Mouse (Mus musculus): Measurements from ENCODE around the gene Aspscr1. TPM values are rescaled to one million over a fixed set of nuclear protein-coding genes. Genes with fewer than 3 reads are reported as not detected.

Aspscr1 gene
- total and polyA plus RNA-seq, 3 experiments = 39.2 to 248 (median 57.0) TPM

GRCm38 (mm10) chr11:120696568-120696967 lies 23.8 kb downstream of the Aspscr1 start:
- no peaks in the 10 kb centered on the region for H3K27me3 ChIP-seq (ENCODE audit: insufficient read depth, low read length)
- H3K4me1 ChIP-seq (ENCODE audit: insufficient read depth, low read depth, low read length) = peaks cover 6% of the 10 kb centered on the region; the same call in 1 of the 2 replicates
- H3K36me3 ChIP-seq (replicated peaks) = peaks cover 100% of the 10 kb centered on the region
- H3K4me3 ChIP-seq (ENCODE audit: low read depth, low read length) = no peak overlapping the region
- TF ChIP-seq POLR2AphosphoS5 (IDR thresholded peaks at IDR 0.05; ENCODE audit: insufficient replicate concordance, low read depth, low read length) (no peak), GATA1 (IDR thresholded peaks at IDR 0.05; ENCODE audit: borderline replicate concordance, low read length) (no peak), GATA2 (IDR thresholded peaks at IDR 0.05; ENCODE audit: borderline replicate concordance, low read depth, low read length) (no peak), CTCF (IDR thresholded peaks at IDR 0.05; ENCODE audit: low read depth, low read length) (no peak), TAL1 (conservative IDR thresholded peaks at IDR 0.05; ENCODE audit: low read depth, low read length) (no peak)
- no peak for DNase-seq (ENCODE audit: low spot score)
- ATAC-seq (ENCODE audit: extremely low read depth, insufficient number of reproducible peaks, low FRiP score, poor library complexity, severe bottlenecking) = no peak
- H3K9me3 ChIP-seq (replicated peaks) = peaks cover 5% of the 10 kb centered on the region; the same call in 1 of the 2 replicates

- DNase-seq (ENCODE audit: low spot score) = no peak
- H3K36me3 ChIP-seq (replicated peaks) = peaks cover 98% of the 10 kb centered on the region
Measured at GRCm38 (mm10) chr11:120697741-120698140, 25.0 kb downstream of the Aspscr1 start.

GRCm38 (mm10) chr11:120703696-120704454 lies 31.1 kb downstream of the Aspscr1 start:
- Histone ChIP-seq H3K36me3 (replicated peaks) (peaks cover 90% of the 10 kb centered on the region), H3K4me1 (ENCODE audit: insufficient read depth, low read depth, low read length) (peaks cover 14% of the 10 kb centered on the region), H3K27me3 (ENCODE audit: insufficient read depth, low read length) (no peaks in the 10 kb centered on the region), H3K9me3 (replicated peaks) (no peaks in the 10 kb centered on the region), H3K4me3 (ENCODE audit: low read depth, low read length) (no peak overlapping the region)
- TF ChIP-seq POLR2AphosphoS5 (IDR thresholded peaks at IDR 0.05; ENCODE audit: insufficient replicate concordance, low read depth, low read length) (no peak), CTCF (IDR thresholded peaks at IDR 0.05; ENCODE audit: low read depth, low read length) (no peak), GATA1 (IDR thresholded peaks at IDR 0.05; ENCODE audit: borderline replicate concordance, low read length) (no peak), GATA2 (IDR thresholded peaks at IDR 0.05; ENCODE audit: borderline replicate concordance, low read depth, low read length) (no peak), TAL1 (conservative IDR thresholded peaks at IDR 0.05; ENCODE audit: low read depth, low read length) (no peak)
- ATAC-seq (ENCODE audit: extremely low read depth, insufficient number of reproducible peaks, low FRiP score, poor library complexity, severe bottlenecking) (no peak), DNase-seq (ENCODE audit: low spot score) (no peak)

More at GRCm38 (mm10) chr11:120697741-120698140, 25.0 kb downstream of the Aspscr1 start:
- H3K4me3 ChIP-seq (ENCODE audit: low read depth, low read length) = no peak overlapping the region
- no peak for ATAC-seq (ENCODE audit: extremely low read depth, insufficient number of reproducible peaks, low FRiP score, poor library complexity, severe bottlenecking)
- H3K4me1 ChIP-seq (ENCODE audit: insufficient read depth, low read depth, low read length) = peaks cover 6% of the 10 kb centered on the region; the same call in 1 of the 2 replicates
- no peaks in the 10 kb centered on the region for H3K27me3 ChIP-seq (ENCODE audit: insufficient read depth, low read length)
- H3K9me3 ChIP-seq (replicated peaks) = peaks cover 5% of the 10 kb centered on the region; the same call in 1 of the 2 replicates
- TF ChIP-seq GATA2 (IDR thresholded peaks at IDR 0.05; ENCODE audit: borderline replicate concordance, low read depth, low read length) = no peak
- no peak for TF ChIP-seq POLR2AphosphoS5 (IDR thresholded peaks at IDR 0.05; ENCODE audit: insufficient replicate concordance, low read depth, low read length)
- TF ChIP-seq GATA1 (IDR thresholded peaks at IDR 0.05; ENCODE audit: borderline replicate concordance, low read length) = no peak
- no peak for TF ChIP-seq TAL1 (conservative IDR thresholded peaks at IDR 0.05; ENCODE audit: low read depth, low read length)
- no peak for TF ChIP-seq CTCF (IDR thresholded peaks at IDR 0.05; ENCODE audit: low read depth, low read length)

- H3K9me3 ChIP-seq (replicated peaks) = no peaks in the 10 kb centered on the region
- peaks cover 16% of the 10 kb centered on the region for H3K4me1 ChIP-seq (ENCODE audit: insufficient read depth, low read depth, low read length)
- peaks cover 90% of the 10 kb centered on the region for H3K36me3 ChIP-seq (replicated peaks)
- H3K4me3 ChIP-seq (ENCODE audit: low read depth, low read length) = no peak overlapping the region
- ATAC-seq (ENCODE audit: extremely low read depth, insufficient number of reproducible peaks, low FRiP score, poor library complexity, severe bottlenecking) (no peak), DNase-seq (ENCODE audit: low spot score) (no peak)
- TF ChIP-seq POLR2AphosphoS5 (IDR thresholded peaks at IDR 0.05; ENCODE audit: insufficient replicate concordance, low read depth, low read length) (no peak), GATA2 (IDR thresholded peaks at IDR 0.05; ENCODE audit: borderline replicate concordance, low read depth, low read length) (no peak), CTCF (IDR thresholded peaks at IDR 0.05; ENCODE audit: low read depth, low read length) (no peak), TAL1 (conservative IDR thresholded peaks at IDR 0.05; ENCODE audit: low read depth, low read length) (no peak), GATA1 (IDR thresholded peaks at IDR 0.05; ENCODE audit: borderline replicate concordance, low read length) (no peak)
- no peaks in the 10 kb centered on the region for H3K27me3 ChIP-seq (ENCODE audit: insufficient read depth, low read length)
Measured at GRCm38 (mm10) chr11:120704486-120705325, 31.9 kb downstream of the Aspscr1 start.

- Histone ChIP-seq H3K27me3 (ENCODE audit: insufficient read depth, low read length) (no peaks in the 10 kb centered on the region), H3K4me1 (ENCODE audit: insufficient read depth, low read depth, low read length) (peaks cover 28% of the 10 kb centered on the region), H3K36me3 (replicated peaks) (peaks cover 90% of the 10 kb centered on the region), H3K9me3 (replicated peaks) (no peaks in the 10 kb centered on the region), H3K4me3 (ENCODE audit: low read depth, low read length) (no peak overlapping the region)
- DNase-seq (ENCODE audit: low spot score) (no peak), ATAC-seq (ENCODE audit: extremely low read depth, insufficient number of reproducible peaks, low FRiP score, poor library complexity, severe bottlenecking) (no peak)
- TF ChIP-seq CTCF (IDR thresholded peaks at IDR 0.05; ENCODE audit: low read depth, low read length) (no peak), GATA1 (IDR thresholded peaks at IDR 0.05; ENCODE audit: borderline replicate concordance, low read length) (no peak), GATA2 (IDR thresholded peaks at IDR 0.05; ENCODE audit: borderline replicate concordance, low read depth, low read length) (no peak), POLR2AphosphoS5 (IDR thresholded peaks at IDR 0.05; ENCODE audit: insufficient replicate concordance, low read depth, low read length) (no peak), TAL1 (conservative IDR thresholded peaks at IDR 0.05; ENCODE audit: low read depth, low read length) (no peak)
Measured at GRCm38 (mm10) chr11:120706120-120706519, 33.3 kb downstream of the Aspscr1 start.

- no peak overlapping the region for H3K4me3 ChIP-seq (ENCODE audit: low read depth, low read length)
- H3K9me3 ChIP-seq (replicated peaks) = no peaks in the 10 kb centered on the region
- no peaks in the 10 kb centered on the region for H3K27me3 ChIP-seq (ENCODE audit: insufficient read depth, low read length)
- DNase-seq (ENCODE audit: low spot score) (no peak), ATAC-seq (ENCODE audit: extremely low read depth, insufficient number of reproducible peaks, low FRiP score, poor library complexity, severe bottlenecking) (no peak)
- TF ChIP-seq GATA2 (IDR thresholded peaks at IDR 0.05; ENCODE audit: borderline replicate concordance, low read depth, low read length) (no peak), TAL1 (conservative IDR thresholded peaks at IDR 0.05; ENCODE audit: low read depth, low read length) (no peak), GATA1 (IDR thresholded peaks at IDR 0.05; ENCODE audit: borderline replicate concordance, low read length) (no peak), CTCF (IDR thresholded peaks at IDR 0.05; ENCODE audit: low read depth, low read length) (no peak), POLR2AphosphoS5 (IDR thresholded peaks at IDR 0.05; ENCODE audit: insufficient replicate concordance, low read depth, low read length) (no peak)
- peaks cover 91% of the 10 kb centered on the region for H3K36me3 ChIP-seq (replicated peaks)
- H3K4me1 ChIP-seq (ENCODE audit: insufficient read depth, low read depth, low read length) = peaks cover 38% of the 10 kb centered on the region
Measured at GRCm38 (mm10) chr11:120707225-120707624, 34.5 kb downstream of the Aspscr1 start.

Measured in G1E (cell line).